Mouse (Mus musculus): ENCODE measurements around the gene Ntn1. TPM values are rescaled to one million over a fixed set of nuclear protein-coding genes. Genes with fewer than 3 reads are reported as not detected.

The Ntn1 gene
- polyA plus RNA-seq, 1 experiment from 2014 or later: 3.2 TPM

GRCm38 (mm10) chr11:68228941-68229665, 171.5 kb downstream of the Ntn1 start:
- Histone ChIP-seq H3K27me3 (ENCODE audit: insufficient read depth, low read length) (no peaks in the 10 kb centered on the region), H3K4me2 (no peak overlapping the region), H3K4me1 (ENCODE audit: insufficient read depth) (peaks cover 12% of the 10 kb centered on the region), H3K9ac (0 out of 2 replicates have a peak overlapping the region, but pooled peaks have one; percentile 9), H3K9me3 (ENCODE audit: low read depth, low read length) (no peaks in the 10 kb centered on the region), H3K27ac (ENCODE audit: low read depth) (peak overlapping the region; percentile 48), H3K4me3 (ENCODE audit: low read depth, low read length) (no peak overlapping the region), H3K36me3 (ENCODE audit: insufficient read depth) (no peaks in the 10 kb centered on the region)
- ATAC-seq (ENCODE audit: insufficient read depth): peak; percentile 58; the same call in 1 of the 2 replicates
- 40% methylated on average over 18 of the region's 18 CpGs for WGBS
- no peak for TF ChIP-seq CTCF (IDR thresholded peaks at IDR 0.05; ENCODE audit: low read depth)
- peak; percentile 68 for DNase-seq

GRCm38 (mm10) chr11:68227837-68228236, 172.8 kb downstream of the Ntn1 start:
- Histone ChIP-seq H3K4me3 (ENCODE audit: low read depth, low read length) (no peak overlapping the region), H3K4me2 (no peak overlapping the region), H3K9ac (no peak overlapping the region), H3K27ac (ENCODE audit: low read depth) (no peak overlapping the region), H3K27me3 (ENCODE audit: insufficient read depth, low read length) (no peaks in the 10 kb centered on the region), H3K36me3 (ENCODE audit: insufficient read depth) (no peaks in the 10 kb centered on the region), H3K9me3 (ENCODE audit: low read depth, low read length) (no peaks in the 10 kb centered on the region), H3K4me1 (ENCODE audit: insufficient read depth) (peaks cover 12% of the 10 kb centered on the region)
- 89% methylated on average over 6 of the region's 6 CpGs for WGBS
- no peak for ATAC-seq (ENCODE audit: insufficient read depth)
- DNase-seq: no peak
- TF ChIP-seq CTCF (IDR thresholded peaks at IDR 0.05; ENCODE audit: low read depth): no peak

- Histone ChIP-seq H3K36me3 (ENCODE audit: insufficient read depth) (no peaks in the 10 kb centered on the region), H3K4me2 (no peak overlapping the region), H3K4me3 (ENCODE audit: low read depth, low read length) (no peak overlapping the region), H3K4me1 (ENCODE audit: insufficient read depth) (peaks cover 12% of the 10 kb centered on the region), H3K27ac (ENCODE audit: low read depth) (no peak overlapping the region), H3K27me3 (ENCODE audit: insufficient read depth, low read length) (no peaks in the 10 kb centered on the region), H3K9ac (no peak overlapping the region), H3K9me3 (ENCODE audit: low read depth, low read length) (no peaks in the 10 kb centered on the region)
- no peak for TF ChIP-seq CTCF (IDR thresholded peaks at IDR 0.05; ENCODE audit: low read depth)
- no peak for DNase-seq
- WGBS: 71% methylated on average over 5 of the region's 5 CpGs
- no peak for ATAC-seq (ENCODE audit: insufficient read depth)
These were observed 174.0 kb downstream of the Ntn1 start for GRCm38 (mm10) chr11:68226654-68227057.

- DNase-seq (no peak), ATAC-seq (ENCODE audit: insufficient read depth) (no peak)
- Histone ChIP-seq H3K27me3 (ENCODE audit: insufficient read depth, low read length) (no peaks in the 10 kb centered on the region), H3K4me1 (ENCODE audit: insufficient read depth) (no peaks in the 10 kb centered on the region), H3K4me2 (no peak overlapping the region), H3K27ac (ENCODE audit: low read depth) (no peak overlapping the region), H3K4me3 (ENCODE audit: low read depth, low read length) (no peak overlapping the region), H3K36me3 (ENCODE audit: insufficient read depth) (no peaks in the 10 kb centered on the region), H3K9me3 (ENCODE audit: low read depth, low read length) (no peaks in the 10 kb centered on the region), H3K9ac (no peak overlapping the region)
- WGBS: 50% methylated on average over 13 of the region's 13 CpGs
- TF ChIP-seq CTCF (IDR thresholded peaks at IDR 0.05; ENCODE audit: low read depth): peak; percentile 37
These were observed 177.5 kb downstream of the Ntn1 start for GRCm38 (mm10) chr11:68223143-68223542.

- Histone ChIP-seq H3K9me3 (ENCODE audit: low read depth, low read length) (no peaks in the 10 kb centered on the region), H3K27ac (ENCODE audit: low read depth) (no peak overlapping the region), H3K9ac (no peak overlapping the region), H3K4me3 (ENCODE audit: low read depth, low read length) (no peak overlapping the region), H3K36me3 (ENCODE audit: insufficient read depth) (no peaks in the 10 kb centered on the region), H3K4me2 (no peak overlapping the region), H3K27me3 (ENCODE audit: insufficient read depth, low read length) (no peaks in the 10 kb centered on the region), H3K4me1 (ENCODE audit: insufficient read depth) (no peaks in the 10 kb centered on the region)
- no peak for TF ChIP-seq CTCF (IDR thresholded peaks at IDR 0.05; ENCODE audit: low read depth)
- DNase-seq (no peak), ATAC-seq (ENCODE audit: insufficient read depth) (no peak)
- 84% methylated on average over 7 of the region's 7 CpGs for WGBS
These were observed 178.4 kb downstream of the Ntn1 start for GRCm38 (mm10) chr11:68222209-68222608.

GRCm38 (mm10) chr11:68220733-68221132, 179.9 kb downstream of the Ntn1 start:
- no peak overlapping the region for H3K27ac ChIP-seq (ENCODE audit: low read depth)
- 80% methylated on average over 4 of the region's 4 CpGs for WGBS
- ATAC-seq (ENCODE audit: insufficient read depth) (no peak), DNase-seq (no peak)
- no peak overlapping the region for H3K4me3 ChIP-seq (ENCODE audit: low read depth, low read length)
- TF ChIP-seq CTCF (IDR thresholded peaks at IDR 0.05; ENCODE audit: low read depth): no peak
- peaks cover 6% of the 10 kb centered on the region for H3K4me1 ChIP-seq (ENCODE audit: insufficient read depth)
- no peaks in the 10 kb centered on the region for H3K36me3 ChIP-seq (ENCODE audit: insufficient read depth)
- H3K9ac ChIP-seq: no peak overlapping the region
- H3K9me3 ChIP-seq (ENCODE audit: low read depth, low read length): no peaks in the 10 kb centered on the region
- no peak overlapping the region for H3K4me2 ChIP-seq
- H3K27me3 ChIP-seq (ENCODE audit: insufficient read depth, low read length): no peaks in the 10 kb centered on the region

- ATAC-seq (ENCODE audit: insufficient read depth): no peak
- Histone ChIP-seq H3K9me3 (ENCODE audit: low read depth, low read length) (no peaks in the 10 kb centered on the region), H3K4me1 (ENCODE audit: insufficient read depth) (peaks cover 27% of the 10 kb centered on the region), H3K36me3 (ENCODE audit: insufficient read depth) (no peaks in the 10 kb centered on the region), H3K9ac (no peak overlapping the region), H3K4me2 (no peak overlapping the region), H3K27me3 (ENCODE audit: insufficient read depth, low read length) (no peaks in the 10 kb centered on the region), H3K4me3 (ENCODE audit: low read depth, low read length) (no peak overlapping the region), H3K27ac (ENCODE audit: low read depth) (peak overlapping the region; percentile 74)
- no peak for TF ChIP-seq CTCF (IDR thresholded peaks at IDR 0.05; ENCODE audit: low read depth)
- DNase-seq: peak; percentile 43
- 55% methylated on average over 11 of the region's 11 CpGs for WGBS
These were observed 184.6 kb downstream of the Ntn1 start for GRCm38 (mm10) chr11:68216041-68216440.

All from lung, embryonic 14.5 days (tissue).